Mouse (Mus musculus): ENCODE measurements at regions not wholly inside any gene's neighbourhood (a gene's known extent, or its start where the extent isn't known, plus 50 kb on each side); places are given as distances from the start of the nearest gene placed in this dataset.
A peak's percentile ranks its signal among the peaks of the same experiment; 100 is the strongest.

GRCm38 (mm10) chr14:104038628-104039325 lies 194.6 kb upstream of the Ednrb start:
- no peaks in the 10 kb centered on the region for H3K27me3 ChIP-seq (ENCODE audit: control insufficient read depth, insufficient read depth, low read length)
- H3K27ac ChIP-seq (ENCODE audit: low read depth, low read length): no peak overlapping the region
- no peak overlapping the region for H3K9ac ChIP-seq (replicated peaks; ENCODE audit: low read depth, low read length)
- 8% methylated on average over 13 of the region's 13 CpGs for WGBS
- H3K4me2 ChIP-seq (ENCODE audit: low read depth, low read length): peak overlapping the region; percentile 27; the same call in 1 of the 2 replicates
- no peaks in the 10 kb centered on the region for H3K9me3 ChIP-seq (ENCODE audit: control insufficient read depth, low read length)
- peak; percentile 90 for ATAC-seq (ENCODE audit: low read depth)
- no peaks in the 10 kb centered on the region for H3K4me1 ChIP-seq (ENCODE audit: control insufficient read depth, insufficient read depth, low read length)
- H3K4me3 ChIP-seq (ENCODE audit: low read depth, low read length): no peak overlapping the region
- no peaks in the 10 kb centered on the region for H3K36me3 ChIP-seq (ENCODE audit: control insufficient read depth, insufficient read depth, low read length)

- H3K4me1 ChIP-seq (ENCODE audit: control insufficient read depth, insufficient read depth, low read length): 0 out of 2 replicates have a peak, but pooled peaks cover 3% of the 10 kb centered on the region
- no peaks in the 10 kb centered on the region for H3K36me3 ChIP-seq (ENCODE audit: control insufficient read depth, insufficient read depth, low read length)
- 32% methylated on average over 1 of the region's 1 CpGs for WGBS
- H3K9me3 ChIP-seq (ENCODE audit: control insufficient read depth, low read length): no peaks in the 10 kb centered on the region
- H3K27ac ChIP-seq (ENCODE audit: low read depth, low read length): no peak overlapping the region
- no peak overlapping the region for H3K4me3 ChIP-seq (ENCODE audit: low read depth, low read length)
- no peak for ATAC-seq (ENCODE audit: low read depth)
- no peaks in the 10 kb centered on the region for H3K27me3 ChIP-seq (ENCODE audit: control insufficient read depth, insufficient read depth, low read length)
- H3K4me2 ChIP-seq (ENCODE audit: low read depth, low read length): no peak overlapping the region
- H3K9ac ChIP-seq (replicated peaks; ENCODE audit: low read depth, low read length): no peak overlapping the region
These were observed 189.4 kb upstream of the Ednrb start for GRCm38 (mm10) chr14:104033606-104034005.

GRCm38 (mm10) chr14:104030784-104031470 lies 186.7 kb upstream of the Ednrb start:
- ATAC-seq (ENCODE audit: low read depth): peak; percentile 26; the same call in 1 of the 2 replicates

GRCm38 (mm10) chr14:104029668-104030530 lies 185.7 kb upstream of the Ednrb start:
- Histone ChIP-seq H3K9me3 (ENCODE audit: control insufficient read depth, low read length) (no peaks in the 10 kb centered on the region), H3K4me3 (ENCODE audit: low read depth, low read length) (no peak overlapping the region), H3K4me2 (ENCODE audit: low read depth, low read length) (peak overlapping the region; percentile 5; the same call in 1 of the 2 replicates), H3K36me3 (ENCODE audit: control insufficient read depth, insufficient read depth, low read length) (no peaks in the 10 kb centered on the region), H3K9ac (replicated peaks; ENCODE audit: low read depth, low read length) (no peak overlapping the region), H3K4me1 (ENCODE audit: control insufficient read depth, insufficient read depth, low read length) (0 out of 2 replicates have a peak, but pooled peaks cover 3% of the 10 kb centered on the region), H3K27ac (ENCODE audit: low read depth, low read length) (no peak overlapping the region), H3K27me3 (ENCODE audit: control insufficient read depth, insufficient read depth, low read length) (no peaks in the 10 kb centered on the region)
- no peak for ATAC-seq (ENCODE audit: low read depth)
- 21% methylated on average over 20 of the region's 20 CpGs for WGBS

More at GRCm38 (mm10) chr14:104030784-104031470, 186.7 kb upstream of the Ednrb start:
- Histone ChIP-seq H3K27ac (ENCODE audit: low read depth, low read length) (no peak overlapping the region), H3K9me3 (ENCODE audit: control insufficient read depth, low read length) (no peaks in the 10 kb centered on the region), H3K36me3 (ENCODE audit: control insufficient read depth, insufficient read depth, low read length) (no peaks in the 10 kb centered on the region), H3K9ac (replicated peaks; ENCODE audit: low read depth, low read length) (no peak overlapping the region), H3K4me1 (ENCODE audit: control insufficient read depth, insufficient read depth, low read length) (0 out of 2 replicates have a peak, but pooled peaks cover 3% of the 10 kb centered on the region), H3K4me2 (ENCODE audit: low read depth, low read length) (no peak overlapping the region; the same call in 1 of the 2 replicates), H3K27me3 (ENCODE audit: control insufficient read depth, insufficient read depth, low read length) (no peaks in the 10 kb centered on the region), H3K4me3 (ENCODE audit: low read depth, low read length) (no peak overlapping the region)
- WGBS: 26% methylated on average over 11 of the region's 11 CpGs

GRCm38 (mm10) chr14:104027900-104028285 lies 183.7 kb upstream of the Ednrb start:
- no peak overlapping the region for H3K4me2 ChIP-seq (ENCODE audit: low read depth, low read length)
- WGBS: 75% methylated on average over 8 of the region's 8 CpGs

GRCm38 (mm10) chr14:104027077-104027899 lies 183.1 kb upstream of the Ednrb start:
- Histone ChIP-seq H3K27me3 (ENCODE audit: control insufficient read depth, insufficient read depth, low read length) (no peaks in the 10 kb centered on the region), H3K36me3 (ENCODE audit: control insufficient read depth, insufficient read depth, low read length) (no peaks in the 10 kb centered on the region), H3K9ac (replicated peaks; ENCODE audit: low read depth, low read length) (no peak overlapping the region), H3K27ac (ENCODE audit: low read depth, low read length) (no peak overlapping the region), H3K9me3 (ENCODE audit: control insufficient read depth, low read length) (no peaks in the 10 kb centered on the region), H3K4me3 (ENCODE audit: low read depth, low read length) (no peak overlapping the region), H3K4me2 (ENCODE audit: low read depth, low read length) (no peak overlapping the region), H3K4me1 (ENCODE audit: control insufficient read depth, insufficient read depth, low read length) (0 out of 2 replicates have a peak, but pooled peaks cover 3% of the 10 kb centered on the region)
- WGBS: 20% methylated on average over 17 of the region's 17 CpGs
- peak; percentile 76 for ATAC-seq (ENCODE audit: low read depth)

More at GRCm38 (mm10) chr14:104027900-104028285, 183.7 kb upstream of the Ednrb start:
- Histone ChIP-seq H3K27me3 (ENCODE audit: control insufficient read depth, insufficient read depth, low read length) (no peaks in the 10 kb centered on the region), H3K9ac (replicated peaks; ENCODE audit: low read depth, low read length) (no peak overlapping the region), H3K4me1 (ENCODE audit: control insufficient read depth, insufficient read depth, low read length) (0 out of 2 replicates have a peak, but pooled peaks cover 3% of the 10 kb centered on the region), H3K36me3 (ENCODE audit: control insufficient read depth, insufficient read depth, low read length) (no peaks in the 10 kb centered on the region), H3K27ac (ENCODE audit: low read depth, low read length) (no peak overlapping the region), H3K9me3 (ENCODE audit: control insufficient read depth, low read length) (no peaks in the 10 kb centered on the region), H3K4me3 (ENCODE audit: low read depth, low read length) (no peak overlapping the region)
- no peak for ATAC-seq (ENCODE audit: low read depth)

GRCm38 (mm10) chr14:104008538-104008937 lies 164.3 kb upstream of the Ednrb start:
- Histone ChIP-seq H3K4me3 (ENCODE audit: low read depth, low read length) (no peak overlapping the region), H3K9me3 (ENCODE audit: control insufficient read depth, low read length) (no peaks in the 10 kb centered on the region), H3K27me3 (ENCODE audit: control insufficient read depth, insufficient read depth, low read length) (no peaks in the 10 kb centered on the region), H3K9ac (replicated peaks; ENCODE audit: low read depth, low read length) (no peak overlapping the region), H3K4me2 (ENCODE audit: low read depth, low read length) (no peak overlapping the region), H3K4me1 (ENCODE audit: control insufficient read depth, insufficient read depth, low read length) (no peaks in the 10 kb centered on the region), H3K27ac (ENCODE audit: low read depth, low read length) (no peak overlapping the region), H3K36me3 (ENCODE audit: control insufficient read depth, insufficient read depth, low read length) (no peaks in the 10 kb centered on the region)
- ATAC-seq (ENCODE audit: low read depth): no peak
- WGBS: 95% methylated on average over 1 of the region's 1 CpGs

GRCm38 (mm10) chr14:104006426-104006825 lies 162.2 kb upstream of the Ednrb start:
- Histone ChIP-seq H3K4me1 (ENCODE audit: control insufficient read depth, insufficient read depth, low read length) (no peaks in the 10 kb centered on the region), H3K9me3 (ENCODE audit: control insufficient read depth, low read length) (no peaks in the 10 kb centered on the region), H3K4me3 (ENCODE audit: low read depth, low read length) (no peak overlapping the region), H3K27ac (ENCODE audit: low read depth, low read length) (no peak overlapping the region), H3K4me2 (ENCODE audit: low read depth, low read length) (no peak overlapping the region), H3K36me3 (ENCODE audit: control insufficient read depth, insufficient read depth, low read length) (no peaks in the 10 kb centered on the region), H3K27me3 (ENCODE audit: control insufficient read depth, insufficient read depth, low read length) (no peaks in the 10 kb centered on the region), H3K9ac (replicated peaks; ENCODE audit: low read depth, low read length) (no peak overlapping the region)
- no peak for ATAC-seq (ENCODE audit: low read depth)
- WGBS: 85% methylated on average over 4 of the region's 4 CpGs

Data from neural tube, embryonic 14.5 days (tissue).